Mouse (Mus musculus) megakaryocyte, embryonic 14.5 days (primary cell): ENCODE data around the gene Olfr13.

Source experiments
- FLI1 ChIP-seq: IDR thresholded peaks from 2 replicates; pipeline ENCODE4 v1.6.1; 2012; ENCODE audit warnings: low read length, inconsistent platforms, mixed read lengths
- GATA1 ChIP-seq: IDR thresholded peaks from 3 replicates; pipeline ENCODE4 v1.6.1; 2012; ENCODE audit warnings: mixed read lengths, low read length, inconsistent platforms, borderline replicate concordance

GRCm38 (mm10) chr6:43178584-43179501 is 6.9 kb downstream of the Olfr13 start:
- TF ChIP-seq GATA1 (no peak), FLI1 (no peak)
